Mouse (Mus musculus) urinary bladder, adult 2 months (tissue): ENCODE data around the gene Col23a1. TPM values are rescaled to one million over a fixed set of nuclear protein-coding genes. Genes with fewer than 3 reads are reported as not detected.
"Not testable (repeated sequence)": the region's sequence is repeated elsewhere in the genome, so short reads cannot be mapped to it uniquely, and the experiment has no call there.

Source experiments
- DNase-seq: peaks from one replicate; pipeline ENCODE4 v3.0.0; 2022; ENCODE audit warnings: low spot score
- polyA plus RNA-seq: library from polyadenylated mRNA; depleted of rRNA; stranded (reverse); fragments of >200 nt; gene quantifications from 2 replicates; pipeline ENCODE4 v1.2.3, GENCODE M21; 2012

Col23a1 gene
- polyA plus RNA-seq, 1 experiment: 2.6 TPM

GRCm38 (mm10) chr11:51590002-51590401, 300.3 kb downstream of the Col23a1 start:
- no peak for DNase-seq

GRCm38 (mm10) chr11:51591168-51591567, 301.4 kb downstream of the Col23a1 start:
- DNase-seq: no peak

- no peak for DNase-seq
Observed at GRCm38 (mm10) chr11:51591915-51592314, 302.2 kb downstream of the Col23a1 start.

GRCm38 (mm10) chr11:51593368-51593767, 303.6 kb downstream of the Col23a1 start:
- no peak for DNase-seq

GRCm38 (mm10) chr11:51593849-51594248, 304.1 kb downstream of the Col23a1 start:
- no peak for DNase-seq

GRCm38 (mm10) chr11:51594715-51595350, 305.1 kb downstream of the Col23a1 start:
- DNase-seq: no peak

GRCm38 (mm10) chr11:51595459-51596083, 305.9 kb downstream of the Col23a1 start:
- DNase-seq: no peak

GRCm38 (mm10) chr11:51597553-51597952, 307.8 kb downstream of the Col23a1 start:
- DNase-seq: no peak

GRCm38 (mm10) chr11:51602253-51602652, 312.5 kb downstream of the Col23a1 start:
- DNase-seq: no peak

- peak; percentile 89 for DNase-seq
Observed at GRCm38 (mm10) chr11:51605602-51606446, 316.1 kb downstream of the Col23a1 start.

GRCm38 (mm10) chr11:51606447-51607095, 316.9 kb downstream of the Col23a1 start, which contains the start of gene Hnrnpab:
Hnrnpab (minus strand) TSS chr11:51606847.
- peak; percentile 98 for DNase-seq

GRCm38 (mm10) chr11:51607096-51607738, 317.5 kb downstream of the Col23a1 start:
- no peak for DNase-seq

GRCm38 (mm10) chr11:51609266-51609909, 319.7 kb downstream of the Col23a1 start:
- DNase-seq: no peak

- not testable (repeated sequence) for DNase-seq
Observed at GRCm38 (mm10) chr11:51609940-51610339, 320.2 kb downstream of the Col23a1 start.

- no peak for DNase-seq
Observed at GRCm38 (mm10) chr11:51614256-51614655, 324.5 kb downstream of the Col23a1 start.

GRCm38 (mm10) chr11:51615129-51615528, 325.4 kb downstream of the Col23a1 start:
- DNase-seq: no peak

- DNase-seq: peak; percentile 61
Observed at GRCm38 (mm10) chr11:51615601-51616000, 325.9 kb downstream of the Col23a1 start.

GRCm38 (mm10) chr11:51616113-51616512, 326.4 kb downstream of the Col23a1 start:
- DNase-seq: not testable (repeated sequence)

GRCm38 (mm10) chr11:51617693-51618092, 328.0 kb downstream of the Col23a1 start:
- DNase-seq: no peak

- no peak for DNase-seq
Observed at GRCm38 (mm10) chr11:51618894-51619408, 329.2 kb downstream of the Col23a1 start.
